Mouse (Mus musculus) liver, embryonic 14.5 days (tissue): ENCODE measurements around the gene Ephx4. TPM values are rescaled to one million over a fixed set of nuclear protein-coding genes. Genes with fewer than 3 reads are reported as not detected.

Experiments
- ATAC-seq: fragments of 200-750 bp; cut with Nextera tagmentation; 2 replicates; pipeline ENCODE4 v1.8.0; 2017; ENCODE audit warnings: moderate number of reproducible peaks, mild to moderate bottlenecking, moderate library complexity; ENCODE audit not compliant: insufficient read depth
- DNase-seq, 3 experiments: peaks; one replicate each; pipeline ENCODE4 v3.0.0-alpha.2; 2012 to 2013; ENCODE audit warnings: low read depth in 3 of 3, low spot score in 3 of 3
- H3K27ac ChIP-seq: fragments of 300-500 bp; sonication (generic); 2 replicates; pipeline ENCODE4 v1.5.1; 2014; ENCODE audit warnings: moderate library complexity, mild to moderate bottlenecking, control low read depth, inconsistent platforms
- H3K27me3 ChIP-seq: fragments of 300-500 bp; sonication (generic); 2 replicates; pipeline ENCODE4 v1.6.1; 2014; ENCODE audit warnings: mild to moderate bottlenecking, low read length, moderate library complexity; ENCODE audit not compliant: control insufficient read depth, insufficient read depth
- H3K36me3 ChIP-seq: fragments of 300-500 bp; sonication (generic); replicated peaks from 2 replicates; pipeline ENCODE4 v1.6.1; 2014; ENCODE audit warnings: low read depth; ENCODE audit not compliant: control insufficient read depth, insufficient read depth
- H3K4me1 ChIP-seq, 2 experiments: fragments of 200-500 bp in 1 of 2; fragments of 300-500 bp in 1 of 2; sonication (generic) in 1 of 2; replicated peaks; 2 replicates each; pipeline ENCODE4 v1.6.1; 2012 to 2014; ENCODE audit warnings: antibody characterized with exemption in 1 of 2, inconsistent platforms in 1 of 2, low read length in 1 of 2; ENCODE audit not compliant: control insufficient read depth in 2 of 2, insufficient read depth in 2 of 2
- H3K4me2 ChIP-seq: fragments of 300-500 bp; sonication (generic); 2 replicates; pipeline ENCODE4 v1.6.1; 2014; ENCODE audit warnings: low read depth, mild to moderate bottlenecking, control low read depth, moderate library complexity
- H3K4me3 ChIP-seq, 2 experiments: fragments of 200-500 bp in 1 of 2; fragments of 300-500 bp in 1 of 2; sonication (generic) in 1 of 2; 2 replicates each; pipeline ENCODE4 v1.5.1; 2012 to 2014; ENCODE audit warnings: low read depth in 2 of 2, low read length in 2 of 2, mild to moderate bottlenecking in 2 of 2, control low read depth in 1 of 2, inconsistent platforms in 1 of 2, moderate library complexity in 1 of 2; ENCODE audit not compliant: insufficient read depth in 1 of 2
- H3K9ac ChIP-seq: fragments of 300-500 bp; sonication (generic); replicated peaks from 2 replicates; pipeline ENCODE4 v1.6.1; 2014; ENCODE audit warnings: mild to moderate bottlenecking, control low read depth, moderate library complexity
- H3K9me3 ChIP-seq: fragments of 300-500 bp; sonication (generic); 2 replicates; pipeline ENCODE4 v1.6.1; 2016; ENCODE audit warnings: low read length, mixed read lengths; ENCODE audit not compliant: control insufficient read depth
- CTCF ChIP-seq: IDR thresholded peaks from 2 replicates; pipeline ENCODE4 v1.5.1; 2016; ENCODE audit warnings: antibody characterized with exemption, low read depth, control low read depth
- EP300 ChIP-seq: IDR thresholded peaks from 2 replicates; pipeline ENCODE4 v1.6.1; 2016; ENCODE audit warnings: antibody characterized with exemption, low read depth
- WGBS: fragments of 180-500 bp; shearing (Covaris S2); extraction: QIAGEN DNeasy Blood & Tissue Kit; methylation state at CpG from one replicate; pipeline ENCODE4 v1.1.7; 2014; ENCODE audit not compliant: insufficient replicate concordance; 5-methylcytosine and 5-hydroxymethylcytosine counted together
- polyA plus RNA-seq, 2 experiments: library from polyadenylated mRNA; depleted of rRNA in 1 of 2; stranded (reverse) in 1 of 2; unstranded in 1 of 2; fragments of >200 nt; fragmentation: Nextera tagmentation in 1 of 2; extraction: Ambion mirVana in 1 of 2; gene quantifications; 2 replicates each; pipeline versions ENCODE4 v1.2.1 to v1.2.3; 2012 to 2014

The Ephx4 gene
- polyA plus RNA-seq, 2 experiments: 0.03 TPM; not detected in 1

- DNase-seq (no peak), ATAC-seq (no peak)
- Histone ChIP-seq H3K4me2 (no peak overlapping the region), H3K9ac (no peak overlapping the region), H3K4me3 (no peak overlapping the region), H3K27me3 (no peaks in the 10 kb centered on the region), H3K27ac (no peak overlapping the region), H3K9me3 (no peaks in the 10 kb centered on the region), H3K36me3 (no peaks in the 10 kb centered on the region), H3K4me1 (no peaks in the 10 kb centered on the region)
- TF ChIP-seq CTCF (no peak), EP300 (no peak)
- 72% methylated on average over 4 of the region's 4 CpGs for WGBS
These were observed 46.2 kb downstream of the Ephx4 start for GRCm38 (mm10) chr5:107448784-107449183.

DNA sequence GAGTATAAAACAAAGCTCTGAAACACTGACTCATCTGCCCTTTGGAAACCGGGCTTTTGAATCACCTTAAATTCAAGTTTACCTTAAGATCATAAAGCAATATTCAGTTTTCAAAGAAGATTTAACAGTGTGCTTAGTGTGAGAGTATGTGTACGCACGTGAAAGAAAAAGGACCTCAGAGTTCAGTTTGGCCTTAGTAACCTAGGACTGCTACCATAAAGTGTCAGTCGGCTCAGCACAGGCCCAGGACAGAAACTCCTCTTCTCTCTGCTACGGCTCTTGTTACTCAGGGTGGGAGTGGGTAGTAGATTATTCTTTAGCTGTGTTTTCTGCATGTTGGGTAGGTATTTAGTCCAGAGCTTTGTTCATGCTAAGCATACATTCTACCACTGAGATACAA, 47.1 kb downstream of the Ephx4 start:
- Histone ChIP-seq H3K4me3 (no peak overlapping the region), H3K27me3 (no peaks in the 10 kb centered on the region), H3K27ac (no peak overlapping the region), H3K4me2 (no peak overlapping the region), H3K36me3 (no peaks in the 10 kb centered on the region), H3K4me1 (no peaks in the 10 kb centered on the region), H3K9me3 (no peaks in the 10 kb centered on the region), H3K9ac (no peak overlapping the region)
- ATAC-seq (no peak), DNase-seq (no peak)
- WGBS: 72% methylated on average over 5 of the region's 5 CpGs
- TF ChIP-seq CTCF (no peak), EP300 (no peak)

- H3K9ac ChIP-seq: no peak overlapping the region
- DNase-seq (no peak), ATAC-seq (no peak)
- no peak overlapping the region for H3K4me3 ChIP-seq
- H3K4me1 ChIP-seq: no peaks in the 10 kb centered on the region
- H3K27me3 ChIP-seq: no peaks in the 10 kb centered on the region
- TF ChIP-seq EP300: no peak
- no peak for TF ChIP-seq CTCF
- H3K9me3 ChIP-seq: no peaks in the 10 kb centered on the region
- H3K27ac ChIP-seq: no peak overlapping the region
- WGBS: 87% methylated on average over 5 of the region's 5 CpGs
- H3K4me2 ChIP-seq: no peak overlapping the region
- no peaks in the 10 kb centered on the region for H3K36me3 ChIP-seq
These were observed 47.8 kb downstream of the Ephx4 start for GRCm38 (mm10) chr5:107450299-107450698.

GRCm38 (mm10) chr5:107462147-107463076, 59.9 kb downstream of the Ephx4 start:
- Histone ChIP-seq H3K4me3 (no peak overlapping the region), H3K4me2 (peak overlapping the region; percentile 45), H3K4me1 (peaks cover 10 to 13% of the 10 kb centered on the region in 2 experiments), H3K36me3 (no peaks in the 10 kb centered on the region), H3K9me3 (no peaks in the 10 kb centered on the region), H3K27ac (peak overlapping the region; percentile 24), H3K27me3 (no peaks in the 10 kb centered on the region), H3K9ac (no peak overlapping the region)
- ATAC-seq (peak; percentile 86), DNase-seq (peak; percentile 39 to 47 (median 41))
- TF ChIP-seq CTCF (no peak), EP300 (peak; percentile 58)
- 21% methylated on average over 4 of the region's 4 CpGs for WGBS

GRCm38 (mm10) chr5:107466501-107466900, 64.0 kb downstream of the Ephx4 start:
- H3K9me3 ChIP-seq: no peaks in the 10 kb centered on the region
- no peak for ATAC-seq
- no peak overlapping the region for H3K4me2 ChIP-seq
- no peaks in the 10 kb centered on the region for H3K36me3 ChIP-seq
- H3K27ac ChIP-seq: no peak overlapping the region
- H3K27me3 ChIP-seq: no peaks in the 10 kb centered on the region
- WGBS: 49% methylated on average over 5 of the region's 5 CpGs
- H3K4me3 ChIP-seq: no peak overlapping the region
- no peak for TF ChIP-seq EP300
- no peak for TF ChIP-seq CTCF
- DNase-seq: no peak
- H3K4me1 ChIP-seq: peaks cover 25 to 27% of the 10 kb centered on the region in 2 experiments
- no peak overlapping the region for H3K9ac ChIP-seq
